Mouse (Mus musculus): ENCODE results near the gene Akr1a1. TPM values are rescaled to one million over a fixed set of nuclear protein-coding genes. Genes with fewer than 3 reads are reported as not detected.
A peak's percentile ranks its signal among the peaks of the same experiment; 100 is the strongest.
"Not testable (repeated sequence)": the region's sequence is repeated elsewhere in the genome, so short reads cannot be mapped to it uniquely, and the experiment has no call there.

Akr1a1 gene
- polyA plus RNA-seq, 1 experiment from 2014 or later = 645 TPM

- 86% methylated on average over 2 of the region's 2 CpGs for WGBS (ENCODE audit: insufficient replicate concordance)
- no peaks in the 10 kb centered on the region for H3K9me3 ChIP-seq (replicated peaks; ENCODE audit: control insufficient read depth, low read length)
- no peak for ATAC-seq (replicated peaks; ENCODE audit: insufficient number of reproducible peaks, low FRiP score, low TSS enrichment)
- H3K4me3 ChIP-seq (ENCODE audit: low read depth, low read length) = peak overlapping the region; percentile 60
- peaks cover 9% of the 10 kb centered on the region for H3K4me1 ChIP-seq (ENCODE audit: control insufficient read depth, insufficient read depth, low read length)
- H3K4me2 ChIP-seq = peak overlapping the region; percentile 76
- H3K36me3 ChIP-seq (ENCODE audit: control insufficient read depth, insufficient read depth, low read length) = peaks cover 11% of the 10 kb centered on the region
- peak overlapping the region; percentile 74 for H3K9ac ChIP-seq (ENCODE audit: low read depth, low read length)
- H3K27me3 ChIP-seq (ENCODE audit: control insufficient read depth, insufficient read depth, low read length) = no peaks in the 10 kb centered on the region
- peak overlapping the region; percentile 92 for H3K27ac ChIP-seq (ENCODE audit: low read depth, low read length)
Measured at GRCm38 (mm10) chr4:116684665-116685064, 33.2 kb upstream of the Akr1a1 start.

- Histone ChIP-seq H3K9ac (ENCODE audit: low read depth, low read length) (no peak overlapping the region), H3K27me3 (ENCODE audit: control insufficient read depth, insufficient read depth, low read length) (no peaks in the 10 kb centered on the region), H3K4me2 (no peak overlapping the region), H3K4me3 (ENCODE audit: low read depth, low read length) (no peak overlapping the region), H3K36me3 (ENCODE audit: control insufficient read depth, insufficient read depth, low read length) (peaks cover 5% of the 10 kb centered on the region), H3K4me1 (ENCODE audit: control insufficient read depth, insufficient read depth, low read length) (peaks cover 9% of the 10 kb centered on the region), H3K27ac (ENCODE audit: low read depth, low read length) (no peak overlapping the region), H3K9me3 (replicated peaks; ENCODE audit: control insufficient read depth, low read length) (no peaks in the 10 kb centered on the region)
- WGBS (ENCODE audit: insufficient replicate concordance) = 59% methylated on average over 4 of the region's 4 CpGs
- ATAC-seq (replicated peaks; ENCODE audit: insufficient number of reproducible peaks, low FRiP score, low TSS enrichment) = no peak
Measured at GRCm38 (mm10) chr4:116683957-116684356, 32.5 kb upstream of the Akr1a1 start.

- H3K27me3 ChIP-seq (ENCODE audit: control insufficient read depth, insufficient read depth, low read length); H3K9ac ChIP-seq (ENCODE audit: low read depth, low read length); H3K27ac ChIP-seq (ENCODE audit: low read depth, low read length); H3K4me1 ChIP-seq (ENCODE audit: control insufficient read depth, insufficient read depth, low read length); H3K4me2 ChIP-seq; ATAC-seq (replicated peaks; ENCODE audit: insufficient number of reproducible peaks, low FRiP score, low TSS enrichment); H3K36me3 ChIP-seq (ENCODE audit: control insufficient read depth, insufficient read depth, low read length); H3K9me3 ChIP-seq (replicated peaks; ENCODE audit: control insufficient read depth, low read length); H3K4me3 ChIP-seq (ENCODE audit: low read depth, low read length): not testable (repeated sequence)
- 91% methylated on average over 4 of the region's 4 CpGs for WGBS (ENCODE audit: insufficient replicate concordance)
Measured at GRCm38 (mm10) chr4:116680521-116680920, 29.0 kb upstream of the Akr1a1 start.

- H3K27ac ChIP-seq (ENCODE audit: low read depth, low read length) = no peak overlapping the region
- H3K27me3 ChIP-seq (ENCODE audit: control insufficient read depth, insufficient read depth, low read length) = no peaks in the 10 kb centered on the region
- no peak overlapping the region for H3K4me3 ChIP-seq (ENCODE audit: low read depth, low read length)
- H3K4me1 ChIP-seq (ENCODE audit: control insufficient read depth, insufficient read depth, low read length) = no peaks in the 10 kb centered on the region
- H3K9ac ChIP-seq (ENCODE audit: low read depth, low read length) = no peak overlapping the region
- WGBS (ENCODE audit: insufficient replicate concordance) = 64% methylated on average over 5 of the region's 5 CpGs
- no peak overlapping the region for H3K4me2 ChIP-seq
- no peaks in the 10 kb centered on the region for H3K9me3 ChIP-seq (replicated peaks; ENCODE audit: control insufficient read depth, low read length)
- no peak for ATAC-seq (replicated peaks; ENCODE audit: insufficient number of reproducible peaks, low FRiP score, low TSS enrichment)
- no peaks in the 10 kb centered on the region for H3K36me3 ChIP-seq (ENCODE audit: control insufficient read depth, insufficient read depth, low read length)
Measured at GRCm38 (mm10) chr4:116679141-116679540, 27.7 kb upstream of the Akr1a1 start.

GRCm38 (mm10) chr4:116677808-116678207, 26.3 kb upstream of the Akr1a1 start:
- H3K4me3 ChIP-seq (ENCODE audit: low read depth, low read length) = no peak overlapping the region
- no peak overlapping the region for H3K27ac ChIP-seq (ENCODE audit: low read depth, low read length)
- no peak overlapping the region for H3K4me2 ChIP-seq
- H3K27me3 ChIP-seq (ENCODE audit: control insufficient read depth, insufficient read depth, low read length) = no peaks in the 10 kb centered on the region
- H3K9ac ChIP-seq (ENCODE audit: low read depth, low read length) = no peak overlapping the region
- no peaks in the 10 kb centered on the region for H3K9me3 ChIP-seq (replicated peaks; ENCODE audit: control insufficient read depth, low read length)
- 70% methylated on average over 1 of the region's 1 CpGs for WGBS (ENCODE audit: insufficient replicate concordance)
- no peak for ATAC-seq (replicated peaks; ENCODE audit: insufficient number of reproducible peaks, low FRiP score, low TSS enrichment)
- H3K36me3 ChIP-seq (ENCODE audit: control insufficient read depth, insufficient read depth, low read length) = no peaks in the 10 kb centered on the region
- H3K4me1 ChIP-seq (ENCODE audit: control insufficient read depth, insufficient read depth, low read length) = 0 out of 2 replicates have a peak, but pooled peaks cover under 1% of the 10 kb centered on the region

GRCm38 (mm10) chr4:116676027-116676426, 24.5 kb upstream of the Akr1a1 start:
- H3K4me1 ChIP-seq (ENCODE audit: control insufficient read depth, insufficient read depth, low read length) = 0 out of 2 replicates have a peak, but pooled peaks cover 3% of the 10 kb centered on the region
- WGBS (ENCODE audit: insufficient replicate concordance) = 70% methylated on average over 3 of the region's 3 CpGs
- no peak overlapping the region for H3K4me2 ChIP-seq
- H3K9ac ChIP-seq (ENCODE audit: low read depth, low read length) = no peak overlapping the region
- no peak overlapping the region for H3K4me3 ChIP-seq (ENCODE audit: low read depth, low read length)
- ATAC-seq (replicated peaks; ENCODE audit: insufficient number of reproducible peaks, low FRiP score, low TSS enrichment) = no peak
- H3K27me3 ChIP-seq (ENCODE audit: control insufficient read depth, insufficient read depth, low read length) = no peaks in the 10 kb centered on the region
- no peaks in the 10 kb centered on the region for H3K9me3 ChIP-seq (replicated peaks; ENCODE audit: control insufficient read depth, low read length)
- H3K27ac ChIP-seq (ENCODE audit: low read depth, low read length) = no peak overlapping the region
- H3K36me3 ChIP-seq (ENCODE audit: control insufficient read depth, insufficient read depth, low read length) = no peaks in the 10 kb centered on the region

- H3K4me2 ChIP-seq; H3K27ac ChIP-seq (ENCODE audit: low read depth, low read length); H3K27me3 ChIP-seq (ENCODE audit: control insufficient read depth, insufficient read depth, low read length); H3K4me3 ChIP-seq (ENCODE audit: low read depth, low read length); H3K9ac ChIP-seq (ENCODE audit: low read depth, low read length); H3K36me3 ChIP-seq (ENCODE audit: control insufficient read depth, insufficient read depth, low read length); H3K9me3 ChIP-seq (replicated peaks; ENCODE audit: control insufficient read depth, low read length); H3K4me1 ChIP-seq (ENCODE audit: control insufficient read depth, insufficient read depth, low read length); ATAC-seq (replicated peaks; ENCODE audit: insufficient number of reproducible peaks, low FRiP score, low TSS enrichment): not testable (repeated sequence)
- 88% methylated on average over 6 of the region's 6 CpGs for WGBS (ENCODE audit: insufficient replicate concordance)
Measured at GRCm38 (mm10) chr4:116674761-116675160, 23.3 kb upstream of the Akr1a1 start.

GRCm38 (mm10) chr4:116672785-116673184, 21.3 kb upstream of the Akr1a1 start:
- Histone ChIP-seq H3K27me3 (ENCODE audit: control insufficient read depth, insufficient read depth, low read length) (no peaks in the 10 kb centered on the region), H3K4me2 (no peak overlapping the region), H3K9ac (ENCODE audit: low read depth, low read length) (no peak overlapping the region), H3K36me3 (ENCODE audit: control insufficient read depth, insufficient read depth, low read length) (no peaks in the 10 kb centered on the region), H3K27ac (ENCODE audit: low read depth, low read length) (no peak overlapping the region), H3K4me3 (ENCODE audit: low read depth, low read length) (no peak overlapping the region), H3K9me3 (replicated peaks; ENCODE audit: control insufficient read depth, low read length) (no peaks in the 10 kb centered on the region), H3K4me1 (ENCODE audit: control insufficient read depth, insufficient read depth, low read length) (0 out of 2 replicates have a peak, but pooled peaks cover 3% of the 10 kb centered on the region)
- 59% methylated on average over 2 of the region's 2 CpGs for WGBS (ENCODE audit: insufficient replicate concordance)
- ATAC-seq (replicated peaks; ENCODE audit: insufficient number of reproducible peaks, low FRiP score, low TSS enrichment) = no peak

GRCm38 (mm10) chr4:116669291-116669690, 17.8 kb upstream of the Akr1a1 start:
- H3K4me1 ChIP-seq (ENCODE audit: control insufficient read depth, insufficient read depth, low read length) = 0 out of 2 replicates have a peak, but pooled peaks cover 3% of the 10 kb centered on the region
- 54% methylated on average over 2 of the region's 2 CpGs for WGBS (ENCODE audit: insufficient replicate concordance)
- H3K4me2 ChIP-seq = no peak overlapping the region
- no peak overlapping the region for H3K4me3 ChIP-seq (ENCODE audit: low read depth, low read length)
- ATAC-seq (replicated peaks; ENCODE audit: insufficient number of reproducible peaks, low FRiP score, low TSS enrichment) = no peak
- no peaks in the 10 kb centered on the region for H3K27me3 ChIP-seq (ENCODE audit: control insufficient read depth, insufficient read depth, low read length)
- no peak overlapping the region for H3K27ac ChIP-seq (ENCODE audit: low read depth, low read length)
- no peaks in the 10 kb centered on the region for H3K36me3 ChIP-seq (ENCODE audit: control insufficient read depth, insufficient read depth, low read length)
- H3K9ac ChIP-seq (ENCODE audit: low read depth, low read length) = no peak overlapping the region
- no peaks in the 10 kb centered on the region for H3K9me3 ChIP-seq (replicated peaks; ENCODE audit: control insufficient read depth, low read length)

Data from heart, embryonic 11.5 days (tissue).